Mouse (Mus musculus): ENCODE data around the gene Arhgap5.
A peak's percentile ranks its signal among the peaks of the same experiment; 100 is the strongest.

Arhgap5 gene

GRCm38 (mm10) chr12:52503456-52504320 is at the start of gene Arhgap5:
Arhgap5 (plus strand) TSS chr12:52503972.
- DNase-seq (ENCODE audit: low read depth), result peak; percentile 68

- DNase-seq (ENCODE audit: low read depth), result no peak
These were observed 39.2 kb upstream of the Arhgap5 start for GRCm38 (mm10) chr12:52464593-52464992.

GRCm38 (mm10) chr12:52471621-52472020 is 32.2 kb upstream of the Arhgap5 start:
- DNase-seq (ENCODE audit: low read depth), result no peak

- DNase-seq (ENCODE audit: low read depth), result no peak
These were observed 29.5 kb upstream of the Arhgap5 start for GRCm38 (mm10) chr12:52473988-52474968.

GRCm38 (mm10) chr12:52476036-52476435 is 27.7 kb upstream of the Arhgap5 start:
- no peak for DNase-seq (ENCODE audit: low read depth)

GRCm38 (mm10) chr12:52478611-52479010 is 25.2 kb upstream of the Arhgap5 start:
- DNase-seq (ENCODE audit: low read depth), result no peak

- no peak for DNase-seq (ENCODE audit: low read depth)
These were observed 24.4 kb upstream of the Arhgap5 start for GRCm38 (mm10) chr12:52479323-52479722.

- DNase-seq (ENCODE audit: low read depth), result no peak
These were observed 22.9 kb upstream of the Arhgap5 start for GRCm38 (mm10) chr12:52480851-52481250.

GRCm38 (mm10) chr12:52481969-52482550 is 21.7 kb upstream of the Arhgap5 start:
- DNase-seq (ENCODE audit: low read depth), result no peak

GRCm38 (mm10) chr12:52483219-52483618 is 20.6 kb upstream of the Arhgap5 start:
- DNase-seq (ENCODE audit: low read depth), result no peak

GRCm38 (mm10) chr12:52488266-52488975 is 15.4 kb upstream of the Arhgap5 start:
- no peak for DNase-seq (ENCODE audit: low read depth)

GRCm38 (mm10) chr12:52493281-52493681 is 10.5 kb upstream of the Arhgap5 start:
- DNase-seq (ENCODE audit: low read depth), result no peak

- DNase-seq (ENCODE audit: low read depth), result no peak
These were observed 6.6 kb upstream of the Arhgap5 start for GRCm38 (mm10) chr12:52497209-52497608.

GRCm38 (mm10) chr12:52500915-52501833 is 2.6 kb upstream of the Arhgap5 start:
- peak; percentile 50 for DNase-seq (ENCODE audit: low read depth)

- no peak for DNase-seq (ENCODE audit: low read depth)
These were observed 1.6 kb upstream of the Arhgap5 start for GRCm38 (mm10) chr12:52502161-52502560.

GRCm38 (mm10) chr12:52503131-52503455 is 679 bp upstream of the Arhgap5 start:
- DNase-seq (ENCODE audit: low read depth), result no peak

GRCm38 (mm10) chr12:52504331-52505181 is 784 bp downstream of the Arhgap5 start:
- DNase-seq (ENCODE audit: low read depth), result peak; percentile 38

GRCm38 (mm10) chr12:52524699-52525098 is 20.9 kb downstream of the Arhgap5 start:
- no peak for DNase-seq (ENCODE audit: low read depth)

- no peak for DNase-seq (ENCODE audit: low read depth)
These were observed 21.7 kb downstream of the Arhgap5 start for GRCm38 (mm10) chr12:52525486-52525885.

GRCm38 (mm10) chr12:52529740-52530139 is 26.0 kb downstream of the Arhgap5 start:
- DNase-seq (ENCODE audit: low read depth), result no peak
